Mouse (Mus musculus): ENCODE measurements around the gene Guca2a. TPM values are rescaled to one million over a fixed set of nuclear protein-coding genes. Genes with fewer than 3 reads are reported as not detected.

Guca2a gene
- polyA plus RNA-seq, 1 experiment from 2014 or later: not detected

GRCm38 (mm10) chr4:119634908-119635660 lies 2.4 kb upstream of the Guca2a start:
- Histone ChIP-seq H3K9me3 (ENCODE audit: control insufficient read depth, low read length) (no peaks in the 10 kb centered on the region), H3K4me2 (ENCODE audit: low read depth, low read length, severe bottlenecking) (no peak overlapping the region), H3K27me3 (ENCODE audit: control insufficient read depth, insufficient read depth, low read length) (no peaks in the 10 kb centered on the region), H3K36me3 (ENCODE audit: control insufficient read depth, insufficient read depth, low read length) (no peaks in the 10 kb centered on the region), H3K27ac (ENCODE audit: low read depth, low read length) (no peak overlapping the region), H3K9ac (ENCODE audit: low read length) (no peak overlapping the region), H3K4me1 (replicated peaks; ENCODE audit: control insufficient read depth, insufficient read depth, low read length) (no peaks in the 10 kb centered on the region; the same call in 1 of the 2 replicates), H3K4me3 (ENCODE audit: low read depth, low read length) (no peak overlapping the region)
- ATAC-seq (replicated peaks; ENCODE audit: low FRiP score): no peak
- no peak for DNase-seq (ENCODE audit: low spot score)
- 78% methylated on average over 6 of the region's 6 CpGs for WGBS

- Histone ChIP-seq H3K9ac (ENCODE audit: low read length) (no peak overlapping the region), H3K4me1 (replicated peaks; ENCODE audit: control insufficient read depth, insufficient read depth, low read length) (no peaks in the 10 kb centered on the region; the same call in 1 of the 2 replicates), H3K4me3 (ENCODE audit: low read depth, low read length) (no peak overlapping the region), H3K36me3 (ENCODE audit: control insufficient read depth, insufficient read depth, low read length) (no peaks in the 10 kb centered on the region), H3K27me3 (ENCODE audit: control insufficient read depth, insufficient read depth, low read length) (no peaks in the 10 kb centered on the region), H3K27ac (ENCODE audit: low read depth, low read length) (no peak overlapping the region), H3K9me3 (ENCODE audit: control insufficient read depth, low read length) (no peaks in the 10 kb centered on the region), H3K4me2 (ENCODE audit: low read depth, low read length, severe bottlenecking) (no peak overlapping the region)
- no peak for ATAC-seq (replicated peaks; ENCODE audit: low FRiP score)
- no peak for DNase-seq (ENCODE audit: low spot score)
- WGBS: 84% methylated on average over 8 of the region's 8 CpGs
These were observed 1.8 kb upstream of the Guca2a start for GRCm38 (mm10) chr4:119635686-119636085.

- 90% methylated on average over 7 of the region's 7 CpGs for WGBS
- Histone ChIP-seq H3K36me3 (ENCODE audit: control insufficient read depth, insufficient read depth, low read length) (no peaks in the 10 kb centered on the region), H3K4me2 (ENCODE audit: low read depth, low read length, severe bottlenecking) (no peak overlapping the region), H3K9ac (ENCODE audit: low read length) (no peak overlapping the region), H3K9me3 (ENCODE audit: control insufficient read depth, low read length) (no peaks in the 10 kb centered on the region), H3K4me3 (ENCODE audit: low read depth, low read length) (no peak overlapping the region), H3K4me1 (replicated peaks; ENCODE audit: control insufficient read depth, insufficient read depth, low read length) (no peaks in the 10 kb centered on the region; the same call in 1 of the 2 replicates), H3K27ac (ENCODE audit: low read depth, low read length) (no peak overlapping the region), H3K27me3 (ENCODE audit: control insufficient read depth, insufficient read depth, low read length) (no peaks in the 10 kb centered on the region)
- ATAC-seq (replicated peaks; ENCODE audit: low FRiP score): no peak
- no peak for DNase-seq (ENCODE audit: low spot score)
These were observed 773 bp upstream of the Guca2a start for GRCm38 (mm10) chr4:119636731-119637130.

GRCm38 (mm10) chr4:119637946-119638345 lies 442 bp downstream of the Guca2a start:
- no peaks in the 10 kb centered on the region for H3K4me1 ChIP-seq (replicated peaks; ENCODE audit: control insufficient read depth, insufficient read depth, low read length)
- no peak overlapping the region for H3K27ac ChIP-seq (ENCODE audit: low read depth, low read length)
- WGBS: 89% methylated on average over 6 of the region's 6 CpGs
- H3K4me2 ChIP-seq (ENCODE audit: low read depth, low read length, severe bottlenecking): no peak overlapping the region
- no peaks in the 10 kb centered on the region; the same call in 1 of the 2 replicates for H3K9me3 ChIP-seq (ENCODE audit: control insufficient read depth, low read length)
- H3K27me3 ChIP-seq (ENCODE audit: control insufficient read depth, insufficient read depth, low read length): no peaks in the 10 kb centered on the region
- DNase-seq (ENCODE audit: low spot score): no peak
- H3K9ac ChIP-seq (ENCODE audit: low read length): no peak overlapping the region
- ATAC-seq (replicated peaks; ENCODE audit: low FRiP score): no peak
- H3K4me3 ChIP-seq (ENCODE audit: low read depth, low read length): no peak overlapping the region
- H3K36me3 ChIP-seq (ENCODE audit: control insufficient read depth, insufficient read depth, low read length): no peaks in the 10 kb centered on the region

DNA sequence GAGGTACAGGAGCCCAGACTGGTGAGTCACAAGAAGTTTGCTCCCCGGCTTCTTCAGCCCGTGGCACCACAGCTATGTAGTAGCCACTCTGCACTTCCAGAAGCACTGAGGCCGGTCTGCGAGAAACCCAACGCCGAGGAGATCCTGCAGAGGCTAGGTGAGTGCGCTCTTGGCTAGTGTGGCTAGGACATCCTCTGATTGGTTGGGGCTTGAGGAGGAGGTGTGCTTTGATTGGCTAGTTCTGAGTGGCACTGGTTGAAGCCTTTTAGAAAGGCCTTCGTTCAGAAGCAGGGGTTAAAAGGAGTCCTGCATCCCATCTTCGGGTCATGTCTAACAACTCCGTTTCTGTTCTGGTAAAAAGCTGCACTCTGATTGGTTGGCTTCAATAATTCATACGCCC lies 1.2 kb downstream of the Guca2a start:
- no peaks in the 10 kb centered on the region for H3K27me3 ChIP-seq (ENCODE audit: control insufficient read depth, insufficient read depth, low read length)
- DNase-seq (ENCODE audit: low spot score): no peak
- 59% methylated on average over 11 of the region's 11 CpGs for WGBS
- H3K9ac ChIP-seq (ENCODE audit: low read length): no peak overlapping the region
- H3K27ac ChIP-seq (ENCODE audit: low read depth, low read length): no peak overlapping the region
- no peak overlapping the region for H3K4me2 ChIP-seq (ENCODE audit: low read depth, low read length, severe bottlenecking)
- no peak overlapping the region for H3K4me3 ChIP-seq (ENCODE audit: low read depth, low read length)
- H3K9me3 ChIP-seq (ENCODE audit: control insufficient read depth, low read length): no peaks in the 10 kb centered on the region; the same call in 1 of the 2 replicates
- ATAC-seq (replicated peaks; ENCODE audit: low FRiP score): no peak
- H3K4me1 ChIP-seq (replicated peaks; ENCODE audit: control insufficient read depth, insufficient read depth, low read length): no peaks in the 10 kb centered on the region
- H3K36me3 ChIP-seq (ENCODE audit: control insufficient read depth, insufficient read depth, low read length): no peaks in the 10 kb centered on the region

GRCm38 (mm10) chr4:119642666-119643065 lies 5.2 kb downstream of the Guca2a start:
- Histone ChIP-seq H3K4me1 (replicated peaks; ENCODE audit: control insufficient read depth, insufficient read depth, low read length) (no peaks in the 10 kb centered on the region), H3K36me3 (ENCODE audit: control insufficient read depth, insufficient read depth, low read length) (no peaks in the 10 kb centered on the region), H3K4me3 (ENCODE audit: low read depth, low read length) (no peak overlapping the region), H3K9me3 (ENCODE audit: control insufficient read depth, low read length) (no peaks in the 10 kb centered on the region; the same call in 1 of the 2 replicates), H3K9ac (ENCODE audit: low read length) (no peak overlapping the region), H3K27ac (ENCODE audit: low read depth, low read length) (no peak overlapping the region), H3K27me3 (ENCODE audit: control insufficient read depth, insufficient read depth, low read length) (no peaks in the 10 kb centered on the region), H3K4me2 (ENCODE audit: low read depth, low read length, severe bottlenecking) (no peak overlapping the region)
- WGBS: 87% methylated on average over 4 of the region's 4 CpGs
- no peak for DNase-seq (ENCODE audit: low spot score)
- no peak for ATAC-seq (replicated peaks; ENCODE audit: low FRiP score)

GRCm38 (mm10) chr4:119657011-119657410 lies 19.5 kb downstream of the Guca2a start:
- Histone ChIP-seq H3K4me1 (replicated peaks; ENCODE audit: control insufficient read depth, insufficient read depth, low read length) (no peaks in the 10 kb centered on the region), H3K4me2 (ENCODE audit: low read depth, low read length, severe bottlenecking) (no peak overlapping the region), H3K36me3 (ENCODE audit: control insufficient read depth, insufficient read depth, low read length) (no peaks in the 10 kb centered on the region), H3K27ac (ENCODE audit: low read depth, low read length) (no peak overlapping the region), H3K9ac (ENCODE audit: low read length) (no peak overlapping the region), H3K4me3 (ENCODE audit: low read depth, low read length) (no peak overlapping the region), H3K27me3 (ENCODE audit: control insufficient read depth, insufficient read depth, low read length) (no peaks in the 10 kb centered on the region), H3K9me3 (ENCODE audit: control insufficient read depth, low read length) (peaks cover 4% of the 10 kb centered on the region; the same call in 1 of the 2 replicates)
- 90% methylated on average over 1 of the region's 1 CpGs for WGBS
- ATAC-seq (replicated peaks; ENCODE audit: low FRiP score) (no peak), DNase-seq (ENCODE audit: low spot score) (no peak)

GRCm38 (mm10) chr4:119658246-119658645 lies 20.7 kb downstream of the Guca2a start:
- Histone ChIP-seq H3K4me3 (ENCODE audit: low read depth, low read length) (no peak overlapping the region), H3K27me3 (ENCODE audit: control insufficient read depth, insufficient read depth, low read length) (no peaks in the 10 kb centered on the region), H3K4me2 (ENCODE audit: low read depth, low read length, severe bottlenecking) (no peak overlapping the region), H3K4me1 (replicated peaks; ENCODE audit: control insufficient read depth, insufficient read depth, low read length) (no peaks in the 10 kb centered on the region), H3K9ac (ENCODE audit: low read length) (no peak overlapping the region), H3K9me3 (ENCODE audit: control insufficient read depth, low read length) (peaks cover under 1% of the 10 kb centered on the region; the same call in 1 of the 2 replicates), H3K36me3 (ENCODE audit: control insufficient read depth, insufficient read depth, low read length) (no peaks in the 10 kb centered on the region), H3K27ac (ENCODE audit: low read depth, low read length) (no peak overlapping the region)
- 59% methylated on average over 2 of the region's 2 CpGs for WGBS
- ATAC-seq (replicated peaks; ENCODE audit: low FRiP score): no peak
- no peak for DNase-seq (ENCODE audit: low spot score)

- 96% methylated on average over 4 of the region's 4 CpGs for WGBS
- no peaks in the 10 kb centered on the region for H3K9me3 ChIP-seq (ENCODE audit: control insufficient read depth, low read length)
- no peak within 1 kb of the TSS for H3K9ac ChIP-seq (ENCODE audit: low read length)
- no peaks in the 10 kb centered on the region for H3K27me3 ChIP-seq (ENCODE audit: control insufficient read depth, insufficient read depth, low read length)
- ATAC-seq (replicated peaks; ENCODE audit: low FRiP score): no peak
- no peak within 1 kb of the TSS for H3K4me3 ChIP-seq (ENCODE audit: low read depth, low read length)
- DNase-seq (ENCODE audit: low spot score): no peak
- H3K4me2 ChIP-seq (ENCODE audit: low read depth, low read length, severe bottlenecking): no peak within 1 kb of the TSS
- no peaks in the 10 kb centered on the region for H3K4me1 ChIP-seq (replicated peaks; ENCODE audit: control insufficient read depth, insufficient read depth, low read length)
- no peak within 1 kb of the TSS for H3K27ac ChIP-seq (ENCODE audit: low read depth, low read length)
- H3K36me3 ChIP-seq (ENCODE audit: control insufficient read depth, insufficient read depth, low read length): no peaks in the 10 kb centered on the region
These were observed 21.2 kb downstream of the Guca2a start, which contains the start of gene Guca2b for GRCm38 (mm10) chr4:119658731-119659130. Gene Guca2b (minus strand): TSS chr4:119658954.

Measured in forebrain, embryonic 11.5 days (tissue).